Mouse (Mus musculus): ENCODE results near the gene Tspan5.

Tspan5 gene

DNA sequence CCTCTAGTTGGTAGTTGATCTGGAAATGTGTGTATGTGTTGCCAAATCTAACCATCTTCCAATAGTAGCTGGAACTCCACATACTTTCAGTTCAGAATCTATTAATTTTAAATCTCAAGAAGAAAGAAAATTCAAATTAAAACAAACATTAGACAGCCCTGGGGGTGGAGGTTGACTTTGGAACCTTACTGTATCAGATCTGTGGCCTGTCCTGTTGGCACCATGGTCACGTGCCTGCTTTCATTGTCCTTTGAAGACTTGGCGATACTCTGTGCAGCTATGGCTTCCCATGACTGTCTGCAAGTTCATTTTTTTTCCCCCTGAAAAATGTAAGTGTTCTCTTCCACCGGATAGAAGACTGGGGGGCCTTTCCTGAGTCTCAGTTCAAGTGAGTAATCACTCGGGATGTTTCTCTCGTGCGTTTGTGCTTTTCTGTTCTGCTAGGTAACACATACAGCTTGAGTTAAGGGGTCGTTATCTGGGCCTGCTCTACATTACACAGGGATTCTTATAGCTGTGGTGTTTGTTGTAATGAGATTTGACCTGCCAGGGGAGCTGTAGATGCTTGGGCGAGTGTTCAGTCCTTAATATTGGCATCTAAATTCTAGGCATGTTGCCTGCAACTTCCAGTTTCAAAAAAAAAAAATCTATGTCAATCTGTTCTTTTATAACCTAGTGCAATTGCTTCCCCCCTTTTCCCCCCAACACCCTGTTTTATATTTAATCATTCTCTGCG lies 32.0 kb downstream of the Tspan5 start:
- no peak for DNase-seq

DNA sequence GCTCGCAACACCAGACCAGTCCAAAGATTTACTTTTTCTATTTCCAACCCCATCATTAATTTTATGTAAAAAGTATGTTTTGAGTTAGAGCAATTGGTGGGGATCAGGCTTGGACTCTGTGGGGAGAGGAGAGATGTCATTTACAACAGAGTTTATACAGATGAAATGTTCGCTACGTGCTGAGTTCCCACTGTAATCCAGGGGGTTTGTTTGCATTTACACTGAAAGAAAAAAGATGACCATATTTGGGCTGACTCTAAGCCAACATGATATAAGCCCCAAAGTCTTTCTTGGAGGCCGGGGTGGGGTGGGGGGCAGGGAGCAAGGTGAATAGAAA lies 32.6 kb downstream of the Tspan5 start:
- no peak for DNase-seq

DNA sequence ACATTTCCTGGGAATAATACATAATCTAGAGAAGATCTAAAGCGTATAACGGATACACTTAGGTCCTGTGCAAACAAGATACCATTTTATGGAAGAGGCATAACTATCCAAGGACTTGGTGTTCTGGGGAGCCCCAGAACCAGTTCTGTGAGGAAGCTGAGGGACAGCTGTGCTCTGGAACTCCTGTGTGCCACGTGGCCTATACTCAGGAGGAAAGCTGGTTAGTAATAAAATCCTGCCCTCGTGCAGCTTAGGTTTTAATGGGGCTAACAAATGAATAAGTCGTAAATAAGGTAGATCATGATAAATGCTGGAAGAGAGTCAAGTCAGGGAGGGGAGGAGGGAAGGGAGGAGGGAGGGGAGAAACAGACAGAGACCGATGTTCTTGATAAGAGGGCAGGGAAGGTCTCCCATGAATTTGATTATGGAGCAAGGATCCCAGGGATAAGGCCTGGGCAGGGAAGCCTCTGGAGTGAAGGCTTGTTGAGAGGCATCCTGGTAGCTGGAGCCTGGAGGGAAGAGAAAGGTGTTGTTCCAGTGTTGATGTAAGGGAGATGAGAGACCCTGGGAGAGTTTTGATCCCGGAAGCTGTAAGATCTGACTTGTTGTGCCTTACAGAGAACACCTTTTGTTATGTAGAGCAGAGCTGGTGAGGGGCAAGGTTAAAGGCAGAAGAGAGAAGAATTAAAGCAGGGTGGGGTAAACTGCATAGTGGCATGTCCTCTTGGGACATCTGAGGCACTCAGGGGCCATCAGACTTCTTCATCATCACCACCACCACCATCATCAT lies 34.1 kb downstream of the Tspan5 start:
- DNase-seq: no peak

DNA sequence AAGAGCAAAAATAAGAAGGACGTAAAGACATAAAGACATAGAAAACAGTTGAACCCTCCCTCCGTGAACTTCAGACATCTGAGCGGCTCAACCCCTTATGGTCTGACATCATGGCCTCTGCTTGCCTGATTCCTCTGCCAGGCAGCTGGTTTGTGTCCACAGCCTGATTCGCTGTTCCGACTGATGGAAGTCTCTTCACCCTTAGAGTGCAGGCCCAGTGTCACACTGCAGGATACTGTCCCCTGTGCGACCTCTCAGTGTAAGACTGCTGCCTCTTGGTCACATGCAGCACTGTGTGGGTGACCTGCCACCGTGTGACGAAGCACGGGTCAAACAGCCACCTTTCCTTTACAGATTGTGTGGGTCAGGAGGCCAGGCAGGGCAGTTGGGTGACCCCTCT lies 39.5 kb downstream of the Tspan5 start:
- no peak for DNase-seq

DNA sequence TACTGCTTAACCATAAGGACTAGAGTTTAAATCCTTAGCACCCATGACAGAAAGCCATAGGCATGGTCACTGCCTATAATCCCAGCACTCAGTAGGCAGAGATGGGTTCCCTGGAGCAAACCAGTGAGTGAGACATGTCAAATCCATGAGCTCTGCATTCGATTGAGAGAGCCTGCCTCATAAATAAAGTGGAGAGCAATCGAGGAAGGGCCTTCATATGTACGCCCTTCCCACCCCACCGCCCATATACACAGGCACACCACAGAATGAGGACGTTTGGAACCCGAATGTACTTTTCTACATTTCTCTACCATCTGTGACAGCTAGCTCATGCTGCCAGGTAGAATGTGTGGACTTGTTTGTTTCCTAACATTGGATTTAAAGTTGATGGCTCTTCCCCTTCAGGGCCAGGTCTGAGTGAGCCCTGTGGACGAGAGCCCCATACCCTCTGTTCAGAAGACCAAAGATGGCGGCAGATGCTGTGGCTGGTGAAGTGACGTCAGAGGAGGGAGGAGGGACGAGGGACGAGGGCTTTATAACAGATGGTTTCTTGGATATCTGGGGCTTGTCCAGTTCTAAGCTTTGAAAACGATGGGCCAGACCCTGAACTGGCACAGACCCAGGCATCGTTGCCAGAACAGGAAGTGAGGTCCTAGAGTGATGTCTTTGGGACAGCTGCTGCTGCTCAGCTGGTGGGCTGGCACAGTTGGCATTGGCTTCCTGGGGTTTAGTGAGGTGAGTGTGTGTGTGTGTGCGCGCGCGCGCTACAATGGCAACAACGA lies 42.1 kb downstream of the Tspan5 start:
- DNase-seq: peak; percentile 89 to 91

DNA sequence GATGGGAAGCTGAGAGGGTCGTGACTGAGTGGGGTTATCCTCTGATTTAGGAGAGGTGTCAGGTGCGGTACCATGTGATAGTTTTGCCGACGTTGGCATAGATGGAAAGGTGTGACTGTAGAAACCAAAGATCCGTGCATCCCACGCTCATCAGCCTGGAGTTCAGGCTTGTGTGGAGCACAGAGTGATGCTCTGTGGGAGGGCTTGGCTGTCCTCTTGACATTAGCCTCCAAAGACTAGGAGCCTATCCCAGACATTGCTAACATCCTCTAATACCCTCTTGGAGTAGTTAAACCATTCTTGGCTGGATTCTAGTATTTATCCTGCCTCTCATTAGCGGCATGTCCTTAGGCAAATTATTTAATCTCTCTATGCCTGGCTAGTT lies 42.6 kb downstream of the Tspan5 start:
- peak in 1 of 2 experiments; percentile 75 for DNase-seq

DNA sequence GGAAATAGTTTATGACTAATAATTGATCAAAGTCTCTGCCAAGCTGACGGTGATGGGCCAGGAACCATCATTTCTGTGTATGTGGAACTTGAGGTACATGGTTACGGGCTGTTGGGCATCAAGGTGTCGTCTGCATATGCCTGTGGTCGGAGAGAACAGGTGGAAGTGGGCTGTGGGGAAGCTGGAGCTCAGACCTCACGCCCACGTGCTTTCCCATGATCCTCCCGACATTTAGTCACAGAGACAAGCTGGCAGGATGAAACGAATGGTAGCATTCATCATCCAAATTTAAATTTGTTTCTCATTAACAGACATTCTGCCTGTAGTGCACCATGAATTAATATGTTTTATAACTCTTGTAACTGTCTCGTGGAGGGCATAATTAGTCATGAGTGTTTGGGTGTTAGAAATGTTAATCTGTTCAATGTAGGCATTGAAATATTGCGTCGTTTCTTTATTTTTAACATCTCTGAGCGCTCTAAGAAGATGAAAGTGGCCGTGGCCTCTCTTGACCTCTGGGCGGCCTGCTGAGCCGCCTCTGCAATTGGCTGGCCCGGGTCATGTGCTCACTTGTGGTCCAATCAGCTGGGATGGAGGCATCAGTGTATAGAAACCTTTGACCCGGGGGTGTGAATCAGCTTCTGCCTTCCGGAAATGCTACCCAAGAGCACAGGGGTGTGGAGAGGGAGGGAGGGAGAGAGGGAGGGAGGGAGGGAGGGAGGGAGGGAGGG lies 45.9 kb downstream of the Tspan5 start:
- DNase-seq: no peak

DNA sequence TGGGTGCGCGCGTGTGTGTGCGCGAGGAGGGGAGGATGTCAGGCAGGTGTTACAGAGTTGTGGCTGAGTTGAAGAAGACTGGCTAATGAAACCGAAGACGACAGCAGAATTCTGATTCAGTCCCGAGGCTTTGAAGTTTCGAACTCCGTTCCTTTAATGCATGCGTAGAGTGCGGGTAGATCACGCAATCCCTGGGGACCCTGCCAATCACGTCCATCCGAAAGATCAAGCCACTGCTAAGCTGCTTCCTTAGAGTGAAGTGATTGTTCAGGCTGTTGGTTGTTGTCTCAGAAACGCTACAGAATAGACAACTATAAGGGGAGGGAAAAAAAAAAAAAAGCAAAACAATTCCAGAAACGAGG lies 46.5 kb downstream of the Tspan5 start:
- DNase-seq: no peak

DNA sequence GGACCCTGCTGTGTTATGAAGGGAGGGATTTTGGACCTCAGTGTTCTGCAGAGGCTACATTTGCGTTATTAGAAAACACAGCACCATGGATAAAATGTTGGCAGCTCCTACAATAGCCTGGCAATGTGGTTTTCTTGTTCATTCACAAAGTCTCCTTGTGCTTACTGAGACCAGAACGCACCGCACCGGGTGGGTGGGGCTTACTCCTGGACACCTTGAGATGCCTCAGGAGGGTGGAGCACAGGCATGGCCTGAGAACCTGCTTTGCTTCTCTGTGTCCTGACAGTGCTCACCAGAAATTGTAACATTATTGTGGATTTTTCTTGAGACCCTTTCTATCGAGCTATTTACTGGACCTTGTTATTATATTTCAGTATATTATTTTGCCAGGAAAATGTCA lies 47.3 kb downstream of the Tspan5 start:
- DNase-seq: no peak

DNA sequence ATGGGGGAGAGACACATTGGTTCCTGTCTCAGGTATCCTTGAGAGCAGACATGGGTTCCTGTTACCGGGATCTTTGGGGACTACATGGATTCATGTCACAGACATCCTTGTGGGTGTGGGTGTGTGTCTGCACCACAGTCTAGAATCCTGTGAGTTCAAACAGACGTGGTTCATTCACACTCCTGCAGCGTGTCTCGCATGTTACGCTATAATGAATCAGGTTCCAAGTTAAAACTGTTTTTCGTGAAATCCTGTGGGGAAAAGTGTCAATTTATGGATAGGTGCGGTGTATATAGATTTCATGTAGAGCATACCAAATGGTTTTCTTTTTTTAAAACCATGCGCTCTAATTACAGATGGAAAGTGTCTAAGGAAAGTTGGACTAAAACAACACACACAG lies 52.5 kb downstream of the Tspan5 start:
- no peak for DNase-seq

DNA sequence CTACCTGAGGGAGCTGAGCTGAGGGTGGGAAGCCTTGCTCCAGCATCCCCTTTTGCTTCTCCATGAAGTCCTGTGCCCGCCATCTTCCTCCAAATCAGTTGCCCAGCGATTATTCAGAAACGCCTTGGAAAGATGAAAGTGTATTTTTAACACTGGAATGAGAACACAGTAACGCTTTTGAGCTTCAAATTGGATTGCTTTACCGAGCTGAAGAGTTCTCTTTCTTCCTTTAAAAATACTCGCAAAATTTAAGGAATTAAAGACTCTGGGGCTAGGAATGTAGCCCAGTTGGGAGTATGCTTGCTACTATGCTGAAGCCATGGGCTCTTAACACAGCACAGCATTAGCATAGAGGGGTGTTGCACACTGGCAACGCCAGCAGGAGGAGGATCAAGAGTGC lies 54.0 kb downstream of the Tspan5 start:
- DNase-seq: no peak

DNA sequence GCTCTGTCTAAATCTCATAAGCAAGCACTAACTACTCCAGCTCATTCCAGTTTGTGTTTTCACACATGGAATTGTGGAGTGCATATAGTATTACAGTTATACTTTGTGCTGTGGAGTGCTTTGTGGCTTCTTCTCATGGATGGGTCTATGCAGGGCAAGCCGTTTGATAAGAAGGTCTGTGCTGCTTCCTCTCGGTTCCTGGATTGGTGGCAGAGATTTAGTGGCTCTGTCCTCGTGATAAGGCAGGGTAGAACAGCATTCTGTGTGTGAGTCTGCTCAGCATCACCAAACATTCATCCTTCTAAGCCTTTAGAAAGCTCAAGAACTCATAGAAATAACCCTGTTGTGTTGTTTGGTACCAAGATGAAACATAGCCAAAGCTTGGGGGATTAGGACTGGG lies 54.6 kb downstream of the Tspan5 start:
- no peak for DNase-seq

DNA sequence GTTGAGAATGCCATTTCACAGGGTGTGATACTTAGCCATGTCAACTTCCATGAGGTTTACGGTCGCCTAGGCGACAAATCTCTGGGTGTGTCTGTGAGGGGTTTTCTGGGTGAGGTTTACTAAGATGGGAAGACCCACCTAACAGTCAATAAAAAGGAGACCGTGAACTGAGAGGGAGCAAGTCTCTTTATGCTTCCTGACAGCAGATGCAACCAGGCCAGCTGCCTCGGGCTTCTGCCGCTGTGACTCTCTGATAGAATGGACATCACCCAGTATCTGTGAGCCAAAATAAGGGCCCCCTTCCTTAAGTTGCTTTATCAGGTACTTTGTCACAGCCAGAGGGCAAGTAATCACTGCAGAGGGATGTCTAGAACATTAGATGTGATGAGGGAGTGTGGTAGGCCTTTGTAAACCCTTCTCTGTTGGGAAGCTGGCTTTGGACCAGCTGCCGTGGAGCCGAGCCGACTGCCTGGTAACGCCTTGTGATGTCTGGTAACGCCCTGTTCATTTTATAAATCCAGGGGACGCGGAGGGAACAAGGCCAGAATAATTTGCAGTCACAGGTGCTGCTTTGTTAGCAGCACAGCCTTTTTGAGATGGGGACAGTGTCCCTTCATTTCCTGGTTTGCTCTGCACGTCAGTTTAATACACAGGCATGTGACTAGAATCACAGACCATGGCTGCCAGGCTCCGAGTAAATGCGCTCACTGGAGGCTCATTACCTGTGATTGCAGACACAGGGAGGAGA lies 58.8 kb downstream of the Tspan5 start:
- DNase-seq: peak; percentile 70 to 76

DNA sequence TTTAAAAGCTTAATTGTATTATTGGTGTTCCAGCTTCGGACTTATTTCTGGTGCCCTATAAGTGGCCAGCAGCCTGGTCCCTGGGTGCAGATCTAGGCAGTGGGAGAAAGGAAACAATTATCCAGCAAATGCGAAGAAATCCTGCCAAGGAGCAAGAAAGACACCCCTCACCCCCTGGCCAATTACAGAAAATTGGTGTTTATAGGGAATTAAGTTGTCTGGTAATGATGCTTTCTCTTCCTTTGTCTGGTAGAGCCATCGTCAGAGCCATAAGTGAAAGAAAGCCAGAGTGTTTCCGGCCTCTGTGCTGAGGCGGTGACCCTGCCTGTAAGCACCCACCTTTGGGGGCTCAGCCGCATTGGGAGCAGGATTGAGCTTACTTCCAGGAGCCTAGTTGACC lies 59.7 kb downstream of the Tspan5 start:
- no peak for DNase-seq

DNA sequence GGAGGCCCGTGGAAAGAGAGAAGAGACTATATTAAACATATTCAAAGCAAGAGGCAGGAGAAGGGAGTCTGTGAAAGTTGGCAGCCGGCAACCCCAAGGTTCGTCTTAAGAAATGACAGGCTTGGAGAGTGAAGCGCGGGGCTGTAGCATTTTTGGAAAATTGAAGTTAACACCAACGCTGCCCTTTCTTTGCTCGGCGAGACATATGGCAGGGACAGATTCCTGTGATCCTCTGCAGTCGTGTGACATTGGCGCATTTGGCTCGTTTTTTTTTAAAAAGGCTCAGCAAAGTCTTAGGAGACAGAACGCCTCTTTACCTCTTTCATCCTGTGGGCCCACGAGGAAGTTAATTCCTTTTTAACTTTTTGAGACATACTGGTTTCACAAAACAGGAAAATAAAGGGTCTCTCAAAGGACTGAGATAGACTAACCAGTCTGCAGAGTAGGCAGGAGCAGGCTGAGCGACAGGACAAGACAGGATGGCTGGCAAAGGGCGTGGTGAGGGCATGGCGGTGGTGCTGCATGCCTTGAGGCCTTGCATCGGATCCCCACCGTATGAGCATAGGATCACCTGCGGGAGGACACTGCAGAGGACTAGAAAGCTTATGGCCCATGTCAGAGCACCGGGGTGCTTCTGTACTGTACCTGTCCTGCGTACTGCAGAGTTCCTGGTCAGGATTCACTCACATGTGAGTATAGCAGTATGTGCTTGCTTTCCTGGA lies 60.9 kb downstream of the Tspan5 start:
- DNase-seq: peak; percentile 57 to 64

DNA sequence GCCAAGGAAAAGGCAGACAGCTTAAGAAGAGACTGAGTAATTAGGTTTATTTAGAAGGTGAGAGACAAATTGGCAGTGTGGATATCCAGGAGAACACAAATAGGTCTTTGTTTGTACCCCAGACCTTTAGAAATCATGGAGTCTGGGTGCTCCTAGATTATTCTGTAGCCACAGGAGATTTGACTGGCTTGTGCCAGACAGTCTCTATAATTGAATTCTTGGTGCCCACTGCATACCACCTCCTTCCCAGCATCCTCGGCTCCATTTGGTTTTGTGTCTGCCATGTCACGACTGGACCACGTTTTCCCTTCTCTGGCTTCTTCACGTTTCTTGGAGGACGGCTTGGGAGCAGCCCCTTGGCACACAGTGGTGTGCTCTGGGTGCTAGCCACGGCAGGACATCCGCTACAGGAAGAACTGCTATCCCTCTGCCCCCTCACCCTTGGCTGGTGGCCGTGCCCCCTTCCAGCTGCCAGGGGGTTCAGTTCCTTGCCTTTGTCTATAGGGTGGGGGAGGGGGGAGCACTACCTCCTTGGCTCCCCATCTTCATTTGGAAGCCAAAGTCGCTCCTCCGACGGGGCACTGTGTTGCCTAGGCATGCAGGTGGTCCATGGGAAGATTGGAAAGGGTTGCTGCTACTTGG lies 61.6 kb downstream of the Tspan5 start:
- no peak for DNase-seq

DNA sequence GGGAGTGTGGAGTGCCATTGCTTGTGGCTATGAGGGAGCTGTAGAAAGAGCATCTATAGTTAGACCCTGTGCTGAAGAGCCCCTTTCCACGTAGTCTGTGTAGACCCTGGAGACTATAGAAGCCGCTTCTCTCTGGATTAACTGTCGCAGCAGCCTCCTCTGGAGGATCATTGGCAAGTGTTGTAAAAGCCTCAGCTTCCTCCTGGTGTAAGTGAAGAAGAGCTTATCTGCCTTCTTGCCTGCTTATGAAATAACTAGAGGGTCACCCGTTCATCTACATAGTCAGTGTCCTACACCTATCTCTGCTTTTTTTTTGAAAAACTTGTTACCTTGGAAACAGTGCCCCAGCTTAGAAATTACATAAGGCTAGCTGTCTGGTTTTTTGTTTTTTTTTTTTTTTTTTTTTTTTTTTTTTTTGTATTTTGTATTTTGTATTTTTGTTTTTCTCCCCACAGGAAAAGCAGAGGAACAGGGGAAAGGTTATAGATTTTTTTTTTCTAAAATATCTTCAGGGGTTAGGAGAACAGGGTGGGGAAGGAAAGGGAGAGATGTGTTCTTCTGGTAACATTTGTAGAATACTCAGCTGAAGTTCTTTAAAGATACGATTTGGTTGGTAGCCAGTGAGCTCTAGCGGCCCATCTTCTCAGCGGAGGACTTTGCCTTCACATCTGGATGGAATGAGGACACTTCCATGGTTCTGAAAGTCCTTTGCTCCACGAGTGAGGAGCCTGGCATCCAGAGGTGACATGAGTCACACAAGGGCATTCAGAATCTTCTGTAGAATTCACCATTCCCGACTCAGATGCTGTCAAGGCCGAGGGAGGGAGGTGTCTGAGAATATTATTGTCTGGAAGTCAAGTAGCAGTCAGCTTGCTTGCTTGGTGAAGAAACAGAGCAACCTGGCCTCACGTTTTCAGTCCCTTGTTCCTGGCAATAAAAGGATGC lies 62.4 kb downstream of the Tspan5 start:
- DNase-seq: no peak

DNA sequence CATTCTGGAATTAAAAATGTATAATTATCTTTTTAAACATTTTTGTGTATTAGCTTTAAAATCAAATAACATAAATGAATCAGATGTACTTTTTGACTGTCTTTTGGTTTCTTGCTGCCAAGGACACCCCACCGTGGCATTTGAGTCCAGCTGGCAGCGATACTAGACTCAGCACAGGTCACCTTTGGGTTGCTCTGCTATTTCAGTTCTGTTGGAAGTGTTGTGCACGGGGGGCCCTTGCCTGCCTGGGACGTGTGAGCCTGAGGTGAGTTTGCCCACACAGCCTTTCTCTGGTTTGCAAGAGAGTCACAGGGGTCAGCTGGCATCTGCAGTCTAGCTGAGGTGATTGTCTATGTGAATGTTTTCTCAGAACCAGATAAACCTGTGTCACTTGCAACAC lies 65.8 kb downstream of the Tspan5 start:
- no peak for DNase-seq

DNA sequence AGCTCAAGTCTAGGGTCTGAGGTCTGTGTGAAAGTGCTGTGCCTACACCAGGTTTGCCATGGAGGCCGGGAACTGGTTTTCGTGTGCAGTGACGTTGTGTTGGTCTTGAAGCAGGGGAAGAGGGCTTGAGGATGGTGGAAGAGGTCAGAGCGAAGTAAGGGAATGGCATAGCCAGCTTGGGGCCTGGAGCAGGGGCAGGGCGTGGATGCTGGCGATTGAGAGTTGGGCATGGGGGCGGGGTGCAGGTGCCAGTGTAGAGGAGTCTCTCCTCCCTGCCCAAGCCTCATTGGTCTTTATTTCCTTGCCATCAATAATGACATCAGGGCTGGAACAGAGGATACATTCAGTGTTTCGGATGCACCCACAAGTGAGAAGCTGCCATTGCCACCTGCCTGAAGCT lies 67.5 kb downstream of the Tspan5 start:
- DNase-seq: no peak

DNA sequence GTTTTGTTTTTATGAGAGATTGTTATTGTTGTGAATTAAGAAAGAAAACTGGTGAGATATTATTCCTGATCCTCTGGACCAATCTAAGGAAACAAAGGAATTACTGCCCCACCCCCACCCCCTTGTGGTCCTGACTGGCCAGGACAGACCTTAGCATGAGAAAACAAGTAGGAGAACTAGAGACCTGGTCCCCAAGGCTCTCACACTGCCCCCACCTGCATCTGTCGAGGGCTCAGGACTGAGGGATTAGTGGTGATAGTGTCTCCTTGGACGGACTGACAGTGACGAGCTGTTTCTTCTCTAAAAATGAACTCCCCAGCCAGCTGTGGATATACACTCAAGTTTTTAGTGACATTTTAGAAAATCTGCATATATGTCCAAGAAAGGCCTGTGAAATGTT lies 70.6 kb downstream of the Tspan5 start:
- DNase-seq: no peak
